Mouse (Mus musculus): ENCODE results near the gene Sigirr. TPM values are rescaled to one million over a fixed set of nuclear protein-coding genes. Genes with fewer than 3 reads are reported as not detected.

Gene Sigirr
- total RNA-seq (2023), result 1 to 10 TPM; 6.6 to 7.4 TPM

GRCm38 (mm10) chr7:141099911-141100691 is at the start of gene Sigirr:
TSS of gene Sigirr (minus strand) at chr7:141100572.

GRCm38 (mm10) chr7:141122245-141122644 is 21.9 kb upstream of the Sigirr start, which contains the start of gene Ptdss2:
TSS of gene Ptdss2 (plus strand) at chr7:141122382.

GRCm38 (mm10) chr7:141117636-141118035 is 17.3 kb upstream of the Sigirr start, which contains the start of gene Ano9:
TSS of gene Ano9 (minus strand) at chr7:141117806.

GRCm38 (mm10) chr7:141077841-141078240 is 22.5 kb downstream of the Sigirr start, which contains the start of gene Pkp3:
TSS of gene Pkp3 (plus strand) at chr7:141078218.

GRCm38 (mm10) chr7:141060426-141061242 is 39.7 kb downstream of the Sigirr start, which contains the start of gene B4galnt4:
TSS of gene B4galnt4 (plus strand) at chr7:141061104.

Other genes starting within 250 kb of the Sigirr start
- gene Gm45785, start 244.2 kb downstream of the Sigirr start, total RNA-seq (2023), result not detected
- 100 to 1,000 TPM; 105 to 107 TPM for gene Ric8a, start 243.6 kb downstream of the Sigirr start, total RNA-seq (2023)
- 10 to 100 TPM; 21.7 to 23.7 TPM for gene Bet1l, start 243.0 kb downstream of the Sigirr start, total RNA-seq (2023)
- gene Psmd13, start 218.6 kb downstream of the Sigirr start, total RNA-seq (2023), result 100 to 1,000 TPM; 100 to 112 TPM
- 10 to 100 TPM in 1 of 2 experiments, 1 to 10 TPM in 1; 9.6 to 13.1 TPM for gene Sirt3, start 218.3 kb downstream of the Sigirr start, total RNA-seq (2023)
- gene Cox8b, start 200.1 kb downstream of the Sigirr start, total RNA-seq (2023), result not detected
- under 1 TPM; 0.09 to 0.16 TPM for gene Nlrp6, start 179.7 kb downstream of the Sigirr start, total RNA-seq (2023)
- gene Pgghg, start 159.2 kb downstream of the Sigirr start, total RNA-seq (2023), result 10 to 100 TPM; 21.4 to 25.2 TPM
- gene Ifitm5, start 150.3 kb downstream of the Sigirr start, total RNA-seq (2023), result 1 to 10 TPM; 1.5 to 3.2 TPM
- gene Gm45717, start 144.6 kb downstream of the Sigirr start, total RNA-seq (2023), result not detected
- gene Ifitm2, start 144.6 kb downstream of the Sigirr start, total RNA-seq (2023), result 100 to 1,000 TPM; 431 to 529 TPM
- 100 to 1,000 TPM; 290 to 313 TPM for gene Ifitm1, start 133.4 kb downstream of the Sigirr start, total RNA-seq (2023)
- gene Ifitm3, start 89.8 kb downstream of the Sigirr start, total RNA-seq (2023), result 100 to 1,000 TPM; 439 to 533 TPM
- 100 to 1,000 TPM; 869 to 973 TPM for gene Ifitm6, start 82.6 kb downstream of the Sigirr start, total RNA-seq (2023)
- not detected for gene Gm17387, start 71.4 kb downstream of the Sigirr start, total RNA-seq (2023)
- gene B4galnt4, start 39.5 kb downstream of the Sigirr start, total RNA-seq (2023), result 1 to 10 TPM in 1 of 2 experiments, under 1 TPM in 1; 0.67 to 1.2 TPM
- gene Pkp3, start 22.4 kb downstream of the Sigirr start, total RNA-seq (2023), result 1 to 10 TPM; 3.6 to 5.5 TPM
- gene Ano9, start 17.2 kb upstream of the Sigirr start, total RNA-seq (2023), result not detected
- 10 to 100 TPM in 1 of 2 experiments, 1 to 10 TPM in 1; 7.5 to 14.3 TPM for gene Ptdss2, start 21.8 kb upstream of the Sigirr start, total RNA-seq (2023)
- gene Rnh1, start 72.3 kb upstream of the Sigirr start, total RNA-seq (2023), result 100 to 1,000 TPM in 1 of 2 experiments, 10 to 100 TPM in 1; 85.6 to 106 TPM
- 10 to 100 TPM; 30.0 to 30.9 TPM for gene Hras, start 93.4 kb upstream of the Sigirr start, total RNA-seq (2023)
- gene Lrrc56, start 93.6 kb upstream of the Sigirr start, total RNA-seq (2023), result 1 to 10 TPM; 3.8 to 5.6 TPM
- gene Lmntd2, start 113.5 kb upstream of the Sigirr start, total RNA-seq (2023), result under 1 TPM; 0.18 to 0.22 TPM
- gene Rassf7, start 115.3 kb upstream of the Sigirr start, total RNA-seq (2023), result 1 to 10 TPM; 4.0 to 5.0 TPM
- gene Phrf1, start 128.2 kb upstream of the Sigirr start, total RNA-seq (2023), result 10 to 100 TPM; 77.4 to 85.4 TPM
- 10 to 100 TPM; 27.7 to 35.2 TPM for gene Irf7, start 165.9 kb upstream of the Sigirr start, total RNA-seq (2023)
- gene Cdhr5, start 176.2 kb upstream of the Sigirr start, total RNA-seq (2023), result not detected
- gene Sct, start 178.6 kb upstream of the Sigirr start, total RNA-seq (2023), result not detected
- not detected for gene Drd4, start 191.4 kb upstream of the Sigirr start, total RNA-seq (2023)
- 10 to 100 TPM; 29.1 to 29.5 TPM for gene Deaf1, start 227.1 kb upstream of the Sigirr start, total RNA-seq (2023)
- gene Tmem80, start 227.2 kb upstream of the Sigirr start, total RNA-seq (2023), result 10 to 100 TPM in 1 of 2 experiments, 1 to 10 TPM in 1; 9.5 to 10.8 TPM
- gene Eps8l2, start 238.3 kb upstream of the Sigirr start, total RNA-seq (2023), result under 1 TPM in 1 of 2 experiments, not detected in 1; 0.78 TPM

Data from neutrophil, adult 59 days (primary cell).